Mouse (Mus musculus) limb, embryonic 11.5 days (tissue): ENCODE measurements at regions not wholly inside any gene's neighbourhood (a gene's known extent, or its start where the extent isn't known, plus 50 kb on each side); places are given as distances from the start of the nearest gene placed in this dataset.

Experiments
- ATAC-seq: fragments of 200-750 bp; cut with Nextera tagmentation; 2 replicates; pipeline ENCODE4 v1.8.0; 2017; ENCODE audit warnings: low read depth; ENCODE audit not compliant: insufficient number of reproducible peaks, low FRiP score, low TSS enrichment
- DNase-seq: peaks from one replicate; pipeline ENCODE4 v3.0.0-alpha.2; 2015; ENCODE audit warnings: low spot score
- H3K27ac ChIP-seq: fragments of 300-500 bp; sonication (generic); replicated peaks from 2 replicates; pipeline ENCODE4 v1.5.1; 2014; ENCODE audit warnings: low read depth, mild to moderate bottlenecking, low read length
- H3K27me3 ChIP-seq: fragments of 300-500 bp; sonication (generic); 2 replicates; pipeline ENCODE4 v1.6.1; 2014; ENCODE audit warnings: mild to moderate bottlenecking, low read length, mixed read lengths; ENCODE audit not compliant: control insufficient read depth, insufficient read depth
- H3K36me3 ChIP-seq: fragments of 300-500 bp; sonication (generic); 2 replicates; pipeline ENCODE4 v1.6.1; 2014; ENCODE audit warnings: mild to moderate bottlenecking, low read length, moderate library complexity, mixed read lengths; ENCODE audit not compliant: control insufficient read depth, insufficient read depth
- H3K4me1 ChIP-seq: fragments of 300-500 bp; sonication (generic); 2 replicates; pipeline ENCODE4 v1.6.1; 2014; ENCODE audit warnings: low read length, mixed read lengths; ENCODE audit not compliant: control insufficient read depth, insufficient read depth
- H3K4me2 ChIP-seq: fragments of 300-500 bp; sonication (generic); 2 replicates; pipeline ENCODE4 v1.6.1; 2014; ENCODE audit warnings: low read depth, mild to moderate bottlenecking, moderate library complexity; ENCODE audit not compliant: severe bottlenecking
- H3K4me3 ChIP-seq: fragments of 300-500 bp; sonication (generic); 2 replicates; pipeline ENCODE4 v1.5.1; 2014; ENCODE audit warnings: low read depth, low read length
- H3K9ac ChIP-seq: fragments of 300-500 bp; sonication (generic); 2 replicates; pipeline ENCODE4 v1.6.1; 2014; ENCODE audit warnings: mild to moderate bottlenecking, low read length
- H3K9me3 ChIP-seq: fragments of 300-500 bp; sonication (generic); 2 replicates; pipeline ENCODE4 v1.6.1; 2016; ENCODE audit warnings: low read length; ENCODE audit not compliant: control insufficient read depth
- WGBS: fragments of 180-500 bp; shearing (Covaris S2); extraction: QIAGEN DNeasy Blood & Tissue Kit; methylation state at CpG from one replicate; pipeline ENCODE4 v1.1.7; 2014; 5-methylcytosine and 5-hydroxymethylcytosine counted together

GRCm38 (mm10) chr3:42286471-42286870 lies 544.1 kb downstream of the D3Ertd751e start:
- no peak overlapping the region for H3K9ac ChIP-seq
- no peak overlapping the region for H3K27ac ChIP-seq
- ATAC-seq, result no peak
- DNase-seq, result no peak
- no peaks in the 10 kb centered on the region for H3K36me3 ChIP-seq
- H3K4me3 ChIP-seq, result no peak overlapping the region
- 91% methylated on average over 4 of the region's 4 CpGs for WGBS
- H3K4me1 ChIP-seq, result no peaks in the 10 kb centered on the region
- no peaks in the 10 kb centered on the region for H3K27me3 ChIP-seq
- H3K9me3 ChIP-seq, result no peaks in the 10 kb centered on the region
- H3K4me2 ChIP-seq, result no peak overlapping the region

GRCm38 (mm10) chr3:42312424-42312823 lies 570.0 kb downstream of the D3Ertd751e start:
- Histone ChIP-seq H3K9me3 (no peaks in the 10 kb centered on the region), H3K4me1 (no peaks in the 10 kb centered on the region), H3K9ac (no peak overlapping the region), H3K4me3 (no peak overlapping the region), H3K27ac (no peak overlapping the region), H3K4me2 (no peak overlapping the region), H3K36me3 (no peaks in the 10 kb centered on the region), H3K27me3 (no peaks in the 10 kb centered on the region)
- 91% methylated on average over 1 of the region's 1 CpGs for WGBS
- ATAC-seq, result no peak
- DNase-seq, result no peak

GRCm38 (mm10) chr3:42327708-42328107 lies 585.3 kb downstream of the D3Ertd751e start:
- Histone ChIP-seq H3K4me3 (no peak overlapping the region), H3K4me1 (no peaks in the 10 kb centered on the region), H3K27me3 (no peaks in the 10 kb centered on the region), H3K4me2 (no peak overlapping the region), H3K36me3 (no peaks in the 10 kb centered on the region), H3K27ac (no peak overlapping the region), H3K9ac (no peak overlapping the region), H3K9me3 (no peaks in the 10 kb centered on the region)
- no peak for DNase-seq
- WGBS, result 65% methylated on average over 2 of the region's 2 CpGs
- ATAC-seq, result no peak

GRCm38 (mm10) chr3:42342806-42343205 lies 600.4 kb downstream of the D3Ertd751e start:
- Histone ChIP-seq H3K4me2 (no peak overlapping the region), H3K4me1 (no peaks in the 10 kb centered on the region), H3K27me3 (no peaks in the 10 kb centered on the region), H3K9me3 (no peaks in the 10 kb centered on the region), H3K4me3 (no peak overlapping the region), H3K9ac (no peak overlapping the region), H3K36me3 (no peaks in the 10 kb centered on the region), H3K27ac (no peak overlapping the region)
- DNase-seq, result no peak
- WGBS, result 79% methylated on average over 2 of the region's 2 CpGs
- ATAC-seq, result no peak

- no peak for DNase-seq
- no peak overlapping the region for H3K4me3 ChIP-seq
- H3K4me1 ChIP-seq, result no peaks in the 10 kb centered on the region
- ATAC-seq, result no peak
- no peak overlapping the region for H3K4me2 ChIP-seq
- H3K9ac ChIP-seq, result no peak overlapping the region
- no peak overlapping the region for H3K27ac ChIP-seq
- no peaks in the 10 kb centered on the region for H3K36me3 ChIP-seq
- 39% methylated on average over 1 of the region's 1 CpGs for WGBS
- H3K9me3 ChIP-seq, result no peaks in the 10 kb centered on the region
- H3K27me3 ChIP-seq, result no peaks in the 10 kb centered on the region
Observed at GRCm38 (mm10) chr3:42376785-42377184, 634.4 kb downstream of the D3Ertd751e start.

GRCm38 (mm10) chr3:42382151-42382550 lies 639.7 kb downstream of the D3Ertd751e start:
- WGBS, result 80% methylated on average over 5 of the region's 5 CpGs
- DNase-seq, result no peak
- H3K4me3 ChIP-seq, result no peak overlapping the region

GRCm38 (mm10) chr3:42402716-42403115 lies 660.3 kb downstream of the D3Ertd751e start:
- Histone ChIP-seq H3K9ac (no peak overlapping the region), H3K36me3 (no peaks in the 10 kb centered on the region), H3K4me1 (no peaks in the 10 kb centered on the region), H3K4me3 (no peak overlapping the region), H3K27me3 (no peaks in the 10 kb centered on the region), H3K27ac (no peak overlapping the region), H3K4me2 (no peak overlapping the region), H3K9me3 (no peaks in the 10 kb centered on the region)
- DNase-seq (no peak), ATAC-seq (no peak)

More at GRCm38 (mm10) chr3:42382151-42382550, 639.7 kb downstream of the D3Ertd751e start:
- H3K36me3 ChIP-seq, result no peaks in the 10 kb centered on the region
- no peak overlapping the region for H3K4me2 ChIP-seq
- H3K9ac ChIP-seq, result no peak overlapping the region
- no peak overlapping the region for H3K27ac ChIP-seq
- H3K27me3 ChIP-seq, result no peaks in the 10 kb centered on the region
- no peak for ATAC-seq
- no peaks in the 10 kb centered on the region for H3K9me3 ChIP-seq
- H3K4me1 ChIP-seq, result no peaks in the 10 kb centered on the region

- Histone ChIP-seq H3K4me3 (no peak overlapping the region), H3K9me3 (no peaks in the 10 kb centered on the region), H3K4me2 (no peak overlapping the region), H3K27me3 (no peaks in the 10 kb centered on the region), H3K36me3 (no peaks in the 10 kb centered on the region), H3K9ac (no peak overlapping the region), H3K4me1 (no peaks in the 10 kb centered on the region), H3K27ac (no peak overlapping the region)
- ATAC-seq, result no peak
- WGBS, result 57% methylated on average over 2 of the region's 2 CpGs
- DNase-seq, result no peak
Observed at GRCm38 (mm10) chr3:42408958-42409633, 666.7 kb downstream of the D3Ertd751e start.

GRCm38 (mm10) chr3:42427363-42427762 lies 685.0 kb downstream of the D3Ertd751e start:
- ATAC-seq (no peak), DNase-seq (no peak)
- H3K36me3 ChIP-seq, result no peaks in the 10 kb centered on the region
- 85% methylated on average over 9 of the region's 9 CpGs for WGBS
- H3K4me1 ChIP-seq, result no peaks in the 10 kb centered on the region
- no peaks in the 10 kb centered on the region for H3K9me3 ChIP-seq
- no peak overlapping the region for H3K4me2 ChIP-seq
- H3K27ac ChIP-seq, result no peak overlapping the region
- no peaks in the 10 kb centered on the region for H3K27me3 ChIP-seq
- no peak overlapping the region for H3K4me3 ChIP-seq
- no peak overlapping the region for H3K9ac ChIP-seq
